Mouse (Mus musculus): Measurements from ENCODE around the gene Fcer1g. TPM values are rescaled to one million over a fixed set of nuclear protein-coding genes. Genes with fewer than 3 reads are reported as not detected.

Fcer1g gene
- polyA plus RNA-seq, 1 experiment from 2014 or later, result 19.3 TPM

GRCm38 (mm10) chr1:171216241-171216955 is 17.8 kb downstream of the Fcer1g start:
- no peak overlapping the region for H3K27ac ChIP-seq (ENCODE audit: low read length)
- 91% methylated on average over 18 of the region's 18 CpGs for WGBS

GRCm38 (mm10) chr1:171213801-171214496 is 20.2 kb downstream of the Fcer1g start, which contains the start of gene Nr1i3:
TSS of gene Nr1i3 (plus strand) at chr1:171213970.
- no peaks in the 10 kb centered on the region for H3K9me3 ChIP-seq (replicated peaks; ENCODE audit: control insufficient read depth, low read length, poor library complexity, severe bottlenecking)
- H3K4me1 ChIP-seq (ENCODE audit: control insufficient read depth, insufficient read depth, low read length), result no peaks in the 10 kb centered on the region
- no peak within 1 kb of the TSS for H3K4me3 ChIP-seq (ENCODE audit: low read depth, low read length)
- WGBS, result 70% methylated on average over 10 of the region's 10 CpGs
- H3K27me3 ChIP-seq (ENCODE audit: control insufficient read depth, insufficient read depth, low read depth, low read length), result no peaks in the 10 kb centered on the region
- no peak within 1 kb of the TSS for H3K4me2 ChIP-seq (ENCODE audit: low read length)
- H3K27ac ChIP-seq (ENCODE audit: low read length), result no peak within 1 kb of the TSS
- H3K9ac ChIP-seq (ENCODE audit: low read depth, low read length), result no peak within 1 kb of the TSS
- ATAC-seq, result no peak
- H3K36me3 ChIP-seq (ENCODE audit: control insufficient read depth, insufficient read depth, low read length), result peaks cover 6% of the 10 kb centered on the region; the same call in 1 of the 2 replicates

More at GRCm38 (mm10) chr1:171216241-171216955, 17.8 kb downstream of the Fcer1g start:
- no peaks in the 10 kb centered on the region for H3K27me3 ChIP-seq (ENCODE audit: control insufficient read depth, insufficient read depth, low read depth, low read length)
- H3K4me2 ChIP-seq (ENCODE audit: low read length), result no peak overlapping the region
- no peak overlapping the region for H3K4me3 ChIP-seq (ENCODE audit: low read depth, low read length)
- H3K36me3 ChIP-seq (ENCODE audit: control insufficient read depth, insufficient read depth, low read length), result peaks cover 9% of the 10 kb centered on the region
- ATAC-seq, result no peak
- H3K4me1 ChIP-seq (ENCODE audit: control insufficient read depth, insufficient read depth, low read length), result peaks cover 5% of the 10 kb centered on the region
- no peaks in the 10 kb centered on the region for H3K9me3 ChIP-seq (replicated peaks; ENCODE audit: control insufficient read depth, low read length, poor library complexity, severe bottlenecking)
- no peak overlapping the region for H3K9ac ChIP-seq (ENCODE audit: low read depth, low read length)

- no peaks in the 10 kb centered on the region for H3K4me1 ChIP-seq (ENCODE audit: control insufficient read depth, insufficient read depth, low read length)
- no peaks in the 10 kb centered on the region for H3K9me3 ChIP-seq (replicated peaks; ENCODE audit: control insufficient read depth, low read length, poor library complexity, severe bottlenecking)
- 38% methylated on average over 3 of the region's 3 CpGs for WGBS
- H3K4me3 ChIP-seq (ENCODE audit: low read depth, low read length), result no peak overlapping the region
- no peak overlapping the region for H3K4me2 ChIP-seq (ENCODE audit: low read length)
- no peak overlapping the region for H3K27ac ChIP-seq (ENCODE audit: low read length)
- H3K9ac ChIP-seq (ENCODE audit: low read depth, low read length), result no peak overlapping the region
- no peak for ATAC-seq
- H3K27me3 ChIP-seq (ENCODE audit: control insufficient read depth, insufficient read depth, low read depth, low read length), result no peaks in the 10 kb centered on the region
- H3K36me3 ChIP-seq (ENCODE audit: control insufficient read depth, insufficient read depth, low read length), result no peaks in the 10 kb centered on the region
Observed at GRCm38 (mm10) chr1:171212854-171213253, 21.3 kb downstream of the Fcer1g start.

GRCm38 (mm10) chr1:171209409-171209808 is 24.8 kb downstream of the Fcer1g start:
- no peaks in the 10 kb centered on the region for H3K36me3 ChIP-seq (ENCODE audit: control insufficient read depth, insufficient read depth, low read length)
- no peaks in the 10 kb centered on the region for H3K4me1 ChIP-seq (ENCODE audit: control insufficient read depth, insufficient read depth, low read length)
- H3K27me3 ChIP-seq (ENCODE audit: control insufficient read depth, insufficient read depth, low read depth, low read length), result no peaks in the 10 kb centered on the region
- H3K4me2 ChIP-seq (ENCODE audit: low read length), result no peak overlapping the region
- H3K9me3 ChIP-seq (replicated peaks; ENCODE audit: control insufficient read depth, low read length, poor library complexity, severe bottlenecking), result no peaks in the 10 kb centered on the region
- no peak overlapping the region for H3K9ac ChIP-seq (ENCODE audit: low read depth, low read length)
- no peak overlapping the region for H3K27ac ChIP-seq (ENCODE audit: low read length)
- 16% methylated on average over 4 of the region's 4 CpGs for WGBS
- H3K4me3 ChIP-seq (ENCODE audit: low read depth, low read length), result no peak overlapping the region
- no peak for ATAC-seq

- no peaks in the 10 kb centered on the region for H3K36me3 ChIP-seq (ENCODE audit: control insufficient read depth, insufficient read depth, low read length)
- no peak overlapping the region for H3K4me2 ChIP-seq (ENCODE audit: low read length)
- H3K4me1 ChIP-seq (ENCODE audit: control insufficient read depth, insufficient read depth, low read length), result no peaks in the 10 kb centered on the region
- no peak for ATAC-seq
- H3K9me3 ChIP-seq (replicated peaks; ENCODE audit: control insufficient read depth, low read length, poor library complexity, severe bottlenecking), result no peaks in the 10 kb centered on the region
- WGBS, result 65% methylated on average over 6 of the region's 6 CpGs
- no peak overlapping the region for H3K27ac ChIP-seq (ENCODE audit: low read length)
- H3K27me3 ChIP-seq (ENCODE audit: control insufficient read depth, insufficient read depth, low read depth, low read length), result no peaks in the 10 kb centered on the region
- no peak overlapping the region for H3K9ac ChIP-seq (ENCODE audit: low read depth, low read length)
- no peak overlapping the region for H3K4me3 ChIP-seq (ENCODE audit: low read depth, low read length)
Observed at GRCm38 (mm10) chr1:171205704-171206493, 28.3 kb downstream of the Fcer1g start.

- Histone ChIP-seq H3K4me3 (ENCODE audit: low read depth, low read length) (no peak overlapping the region), H3K4me2 (ENCODE audit: low read length) (no peak overlapping the region), H3K36me3 (ENCODE audit: control insufficient read depth, insufficient read depth, low read length) (no peaks in the 10 kb centered on the region), H3K9me3 (replicated peaks; ENCODE audit: control insufficient read depth, low read length, poor library complexity, severe bottlenecking) (no peaks in the 10 kb centered on the region), H3K4me1 (ENCODE audit: control insufficient read depth, insufficient read depth, low read length) (no peaks in the 10 kb centered on the region), H3K27me3 (ENCODE audit: control insufficient read depth, insufficient read depth, low read depth, low read length) (no peaks in the 10 kb centered on the region), H3K9ac (ENCODE audit: low read depth, low read length) (no peak overlapping the region), H3K27ac (ENCODE audit: low read length) (no peak overlapping the region)
- no peak for ATAC-seq
- WGBS, result 70% methylated on average over 7 of the region's 7 CpGs
Observed at GRCm38 (mm10) chr1:171204249-171204644, 29.9 kb downstream of the Fcer1g start.

GRCm38 (mm10) chr1:171203471-171204248 is 30.5 kb downstream of the Fcer1g start:
- 54% methylated on average over 11 of the region's 11 CpGs for WGBS
- Histone ChIP-seq H3K9ac (ENCODE audit: low read depth, low read length) (no peak overlapping the region), H3K36me3 (ENCODE audit: control insufficient read depth, insufficient read depth, low read length) (no peaks in the 10 kb centered on the region), H3K9me3 (replicated peaks; ENCODE audit: control insufficient read depth, low read length, poor library complexity, severe bottlenecking) (no peaks in the 10 kb centered on the region), H3K27me3 (ENCODE audit: control insufficient read depth, insufficient read depth, low read depth, low read length) (no peaks in the 10 kb centered on the region), H3K4me1 (ENCODE audit: control insufficient read depth, insufficient read depth, low read length) (no peaks in the 10 kb centered on the region), H3K4me3 (ENCODE audit: low read depth, low read length) (no peak overlapping the region), H3K4me2 (ENCODE audit: low read length) (no peak overlapping the region), H3K27ac (ENCODE audit: low read length) (no peak overlapping the region)
- ATAC-seq, result no peak

- Histone ChIP-seq H3K4me2 (ENCODE audit: low read length) (no peak overlapping the region), H3K27me3 (ENCODE audit: control insufficient read depth, insufficient read depth, low read depth, low read length) (no peaks in the 10 kb centered on the region; the same call in 1 of the 2 replicates), H3K4me3 (ENCODE audit: low read depth, low read length) (no peak overlapping the region), H3K4me1 (ENCODE audit: control insufficient read depth, insufficient read depth, low read length) (peaks cover 3% of the 10 kb centered on the region; the same call in 1 of the 2 replicates), H3K27ac (ENCODE audit: low read length) (no peak overlapping the region), H3K9ac (ENCODE audit: low read depth, low read length) (no peak overlapping the region), H3K36me3 (ENCODE audit: control insufficient read depth, insufficient read depth, low read length) (no peaks in the 10 kb centered on the region), H3K9me3 (replicated peaks; ENCODE audit: control insufficient read depth, low read length, poor library complexity, severe bottlenecking) (no peaks in the 10 kb centered on the region)
- 98% methylated on average over 1 of the region's 1 CpGs for WGBS
- ATAC-seq, result no peak
Observed at GRCm38 (mm10) chr1:171200769-171201168, 33.4 kb downstream of the Fcer1g start.

Data from midbrain, embryonic 16.5 days (tissue).